Comparison of ENCODE assay signal across 26 mouse cellular contexts in the genomic region with DNA sequence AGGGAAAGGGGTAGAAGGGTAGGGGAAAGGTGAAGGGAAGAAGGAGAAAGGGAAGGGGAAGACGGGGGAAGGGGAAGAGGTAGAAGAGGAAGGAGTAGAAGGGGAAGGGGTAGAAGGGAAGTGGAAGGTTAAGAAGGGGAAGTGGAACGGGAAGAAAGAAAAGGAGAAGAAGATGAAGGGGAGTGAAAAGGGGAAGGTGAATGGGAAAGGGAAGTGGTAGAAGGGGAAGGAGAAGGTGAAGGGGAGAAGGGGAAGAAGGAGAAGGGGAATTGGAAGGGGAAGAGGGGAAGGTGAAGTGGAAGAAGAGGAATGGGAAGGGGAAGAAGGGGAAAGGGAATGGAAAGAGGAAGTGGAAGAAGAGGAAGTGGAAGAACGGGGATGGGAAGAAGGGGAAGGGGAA.
"Had no signal": no experiment of that assay in that cellular context is flagged by ENCODE, and none has a peak within 500 bp of the region (broad histone marks: within the 10 kb centered on the region; RNA-seq: fewer than 3 reads in every experiment).

No protein-coding gene starts in this region.

- H3K27me3 ChIP-seq: heart, embryonic 12.5 days; hindbrain, embryonic 12.5 days; intestine, embryonic 15.5 days; limb, embryonic 12.5 days; liver, embryonic 13.5 days had no signal

- H3K4me3 ChIP-seq: heart, embryonic 10.5 days; heart, embryonic 12.5 days; hindbrain, embryonic 10.5 days; hindbrain, embryonic 12.5 days; intestine, embryonic 15.5 days; layer of hippocampus, adult 2 months; left cerebral cortex, adult 2 months; limb, embryonic 10.5 days; limb, embryonic 12.5 days; liver, embryonic 13.5 days had no signal

- H3K36me3 ChIP-seq: heart, embryonic 10.5 days; heart, embryonic 12.5 days; hindbrain, embryonic 10.5 days; hindbrain, embryonic 12.5 days; intestine, embryonic 15.5 days; limb, embryonic 10.5 days; limb, embryonic 12.5 days; liver, embryonic 13.5 days had no signal

- DNase-seq: gastrocnemius, postnatal 14 days; gastrocnemius, postnatal 36 days; heart, adult 18-20 months; heart, postnatal 10 days; heart, postnatal 4 days; kidney, adult 18-20 months; kidney, adult 8-10 months; kidney, postnatal 10 days; kidney, postnatal 25 days; kidney, postnatal 4 days; liver; liver, embryonic 13.5 days had no signal

- ATAC-seq: hindbrain, embryonic 16.5 days; inflammation-experienced regulatory T-cells, adult 6 months; intestine, embryonic 15.5 days; intestine, postnatal 0 days had no signal

- H3K4me1 ChIP-seq: heart, embryonic 10.5 days; heart, embryonic 12.5 days; hindbrain, embryonic 10.5 days; hindbrain, embryonic 12.5 days; intestine, embryonic 15.5 days; limb, embryonic 10.5 days; limb, embryonic 12.5 days; liver, embryonic 13.5 days had no signal

- H3K27ac ChIP-seq: heart, embryonic 10.5 days; hindbrain, embryonic 10.5 days; hindbrain, embryonic 12.5 days; hindbrain, embryonic 14.5 days; intestine, embryonic 15.5 days; layer of hippocampus, adult 2 months; left cerebral cortex, adult 2 months; limb, embryonic 10.5 days; limb, embryonic 12.5 days; liver, embryonic 13.5 days had no signal

- H3K4me2 ChIP-seq: heart, embryonic 12.5 days; hindbrain, embryonic 12.5 days; hindbrain, embryonic 14.5 days; intestine, embryonic 15.5 days; limb, embryonic 12.5 days; liver, embryonic 11.5 days; liver, embryonic 13.5 days had no signal

- H3K9ac ChIP-seq: heart, embryonic 12.5 days; hindbrain, embryonic 12.5 days; hindbrain, embryonic 14.5 days; intestine, embryonic 15.5 days; limb, embryonic 12.5 days; liver, embryonic 13.5 days had no signal

- H3K9me3 ChIP-seq: intestine, embryonic 15.5 days; liver, embryonic 13.5 days had no signal
